Mouse (Mus musculus): ENCODE results near the gene Syt5.

The Syt5 gene

GRCm38 (mm10) chr7:4523205-4524130 lies 23.9 kb downstream of the Syt5 start:
- DNase-seq (ENCODE audit: low read depth, low spot score) = no peak

DNA sequence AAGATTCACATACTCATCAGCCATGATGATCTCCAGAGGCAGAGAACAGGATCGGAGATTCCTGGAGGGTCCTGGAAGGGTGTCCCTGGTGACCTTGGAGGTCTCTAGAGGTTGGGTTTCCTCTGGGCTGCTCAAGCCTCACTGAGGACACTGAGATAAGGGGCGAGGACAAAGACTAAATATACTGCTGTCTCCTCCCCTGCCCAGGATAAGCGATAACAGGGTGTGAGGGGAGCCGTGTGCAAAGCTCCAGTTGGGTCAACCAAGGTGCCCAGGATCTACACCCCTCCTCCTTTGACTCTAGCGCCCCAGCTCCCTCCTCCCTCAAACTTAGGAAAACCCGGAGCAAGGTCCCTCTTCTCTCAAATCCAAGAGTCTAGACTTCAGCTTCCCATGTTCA lies 25.0 kb downstream of the Syt5 start:
- DNase-seq (ENCODE audit: low read depth, low spot score) = no peak

- DNase-seq (ENCODE audit: low read depth, low spot score) = peak; percentile 73
These were observed 25.9 kb downstream of the Syt5 start for GRCm38 (mm10) chr7:4521231-4522003.

DNA sequence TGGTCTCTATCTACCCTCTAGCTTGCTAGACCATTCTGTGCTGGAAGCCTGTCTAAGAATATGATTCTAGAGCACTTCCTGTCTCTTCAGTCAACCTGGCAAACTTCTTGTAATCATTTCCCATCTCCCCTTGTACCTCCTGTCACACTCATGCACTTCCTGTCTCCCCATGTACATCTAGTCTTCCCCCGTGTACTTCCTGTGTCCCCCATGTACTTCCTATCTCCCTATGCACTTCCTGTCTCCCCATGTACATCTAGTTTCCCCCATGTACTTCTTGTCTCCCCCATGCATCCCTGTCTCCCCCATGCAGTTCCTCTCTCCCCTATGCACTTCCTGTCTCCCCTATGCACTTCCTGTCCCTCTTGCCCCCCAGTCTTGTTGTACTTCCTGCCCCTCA lies 28.9 kb downstream of the Syt5 start:
- DNase-seq (ENCODE audit: low read depth, low spot score) = no peak

GRCm38 (mm10) chr7:4516332-4517050 lies 30.9 kb downstream of the Syt5 start, which contains the start of gene Tnnt1:
TSS of gene Tnnt1 (minus strand) at chr7:4516382.
- DNase-seq (ENCODE audit: low read depth, low spot score) = peak; percentile 85

GRCm38 (mm10) chr7:4515853-4516252 lies 31.5 kb downstream of the Syt5 start:
- no peak for DNase-seq (ENCODE audit: low read depth, low spot score)

GRCm38 (mm10) chr7:4513829-4514712 lies 33.3 kb downstream of the Syt5 start:
- DNase-seq (ENCODE audit: low read depth, low spot score) = no peak

DNA sequence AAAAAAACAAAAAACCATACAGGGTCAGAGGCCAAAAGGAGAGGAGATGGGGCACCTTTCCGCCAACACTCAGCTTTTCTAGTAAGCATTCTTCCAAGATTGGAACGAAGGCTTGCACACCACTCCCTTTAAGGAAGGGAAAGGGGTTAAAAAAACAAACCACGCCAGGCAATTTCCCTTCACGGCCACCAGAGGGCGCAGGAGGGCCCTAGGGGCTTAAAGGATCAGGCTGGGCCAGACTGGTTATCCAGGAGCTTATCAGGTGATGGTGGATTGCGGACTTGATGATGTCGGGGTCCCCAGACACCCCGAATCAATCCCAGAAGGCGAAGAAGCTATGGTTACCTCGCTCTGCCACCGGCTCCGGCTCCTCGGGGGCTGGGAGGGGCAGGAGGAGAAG lies 34.1 kb downstream of the Syt5 start:
- DNase-seq (ENCODE audit: low read depth, low spot score) = peak; percentile 88

- DNase-seq (ENCODE audit: low read depth, low spot score) = no peak
These were observed 35.7 kb downstream of the Syt5 start for GRCm38 (mm10) chr7:4511489-4512224.

- DNase-seq (ENCODE audit: low read depth, low spot score) = peak; percentile 93
These were observed 37.3 kb downstream of the Syt5 start for GRCm38 (mm10) chr7:4509863-4510608.

DNA sequence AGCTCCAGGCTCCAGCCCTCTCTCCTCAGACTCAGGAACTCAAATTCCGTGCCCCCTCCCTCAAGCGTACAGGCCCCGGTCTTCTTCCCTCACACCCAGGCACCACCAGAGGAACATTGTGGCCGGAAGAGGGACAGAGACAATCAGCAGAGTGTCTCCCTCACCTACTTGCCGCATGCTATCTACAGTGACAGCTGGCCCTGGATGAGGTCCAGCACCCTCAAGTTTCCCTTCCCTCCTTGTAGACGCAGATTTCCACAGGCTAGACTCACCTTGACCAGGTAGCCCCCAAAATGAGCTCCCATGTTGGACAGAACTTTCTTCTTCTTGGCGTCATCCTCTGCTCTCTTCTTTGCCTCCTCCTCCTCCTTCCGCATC lies 38.6 kb downstream of the Syt5 start:
- DNase-seq (ENCODE audit: low read depth, low spot score) = no peak

DNA sequence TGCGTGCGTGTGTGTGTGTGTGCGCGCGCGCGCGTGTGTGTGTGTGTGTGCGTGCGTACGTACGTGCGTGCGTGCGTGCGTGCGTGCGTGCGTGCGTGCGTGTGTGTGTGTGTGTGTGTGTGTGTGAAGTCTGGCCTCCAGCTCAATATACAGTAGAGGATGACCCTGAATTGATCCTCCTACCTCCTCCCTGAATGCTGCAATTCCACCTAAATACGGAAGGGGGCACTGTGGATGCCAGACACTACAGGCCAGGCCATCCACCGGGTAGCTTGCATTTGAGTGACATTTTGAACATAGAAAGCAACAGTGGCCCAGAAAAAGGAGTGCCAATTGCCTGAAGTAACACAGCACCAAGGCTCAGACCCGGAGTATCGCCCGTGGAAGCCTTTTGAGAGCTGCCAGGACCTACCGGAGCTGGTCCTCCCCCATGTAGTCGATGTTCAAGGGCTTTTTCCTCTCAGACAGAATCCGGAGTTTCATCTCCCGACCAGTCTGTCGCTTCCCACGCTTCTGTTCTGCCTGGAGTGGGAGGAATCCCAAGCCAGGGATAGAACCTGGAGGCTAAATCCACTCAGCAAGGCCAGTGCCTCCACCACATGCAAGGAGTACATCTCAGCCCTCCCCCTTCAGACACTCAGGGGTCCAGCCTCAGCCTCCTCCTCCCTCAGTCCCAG lies 39.1 kb downstream of the Syt5 start:
- peak; percentile 88 for DNase-seq (ENCODE audit: low read depth, low spot score)

GRCm38 (mm10) chr7:4507220-4507619 lies 40.1 kb downstream of the Syt5 start:
- DNase-seq (ENCODE audit: low read depth, low spot score) = peak; percentile 60

DNA sequence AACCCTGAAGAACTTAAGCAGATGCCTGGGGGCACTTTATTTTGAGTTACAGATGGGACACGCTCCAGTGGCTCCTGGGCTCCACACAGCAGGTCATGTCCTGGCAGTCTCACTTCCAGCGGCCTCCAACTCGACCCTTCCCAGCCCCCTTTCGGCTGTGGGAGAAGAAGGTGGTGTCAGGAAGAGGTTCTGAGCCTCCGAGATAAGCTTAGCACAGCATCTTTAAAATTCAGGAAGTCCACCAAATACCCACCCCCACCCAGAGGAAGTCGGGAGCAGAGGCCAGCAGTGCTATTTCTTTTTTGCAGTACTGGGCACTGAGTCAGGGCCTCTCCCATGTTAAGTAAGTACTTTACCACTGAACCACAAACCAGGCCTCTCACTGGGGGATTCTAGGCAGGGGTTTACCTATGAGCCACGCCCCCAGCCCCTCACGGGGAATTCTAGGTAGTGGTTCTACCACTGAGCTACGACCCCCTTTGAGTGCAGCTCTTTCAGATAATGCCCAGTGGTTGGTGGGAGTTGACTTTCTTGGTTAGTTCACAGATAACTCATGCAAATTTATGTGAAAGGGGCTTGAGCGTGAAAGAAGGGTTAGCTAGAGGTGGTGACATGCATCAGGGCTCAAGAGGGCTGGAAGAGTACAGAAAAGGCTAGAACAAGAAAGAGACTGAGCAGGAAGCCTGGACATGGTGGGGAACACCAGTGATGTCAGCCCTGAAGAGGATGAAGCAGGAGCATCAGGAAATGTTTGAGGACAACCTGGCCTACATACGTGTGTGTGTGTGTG lies 42.5 kb downstream of the Syt5 start:
- DNase-seq (ENCODE audit: low read depth, low spot score) = no peak

DNA sequence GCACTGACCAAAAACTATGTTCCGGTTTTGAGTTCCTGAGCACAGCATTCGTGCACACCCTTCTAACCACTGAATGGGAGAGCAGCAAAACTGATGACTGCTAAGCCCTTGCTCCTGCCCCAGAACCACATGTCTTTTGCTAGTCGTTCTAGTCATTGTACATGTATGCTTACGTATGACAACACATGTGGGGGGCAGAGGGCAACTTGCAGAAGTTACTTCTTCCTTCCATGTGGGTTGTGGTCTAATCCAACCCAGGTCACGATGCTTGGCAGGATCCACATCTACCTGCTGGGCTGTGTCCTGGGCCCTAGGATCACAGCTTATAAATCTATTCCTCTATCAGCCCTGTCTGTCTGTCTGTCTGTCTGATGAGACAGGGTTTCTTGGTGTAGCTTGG lies 43.5 kb downstream of the Syt5 start:
- no peak for DNase-seq (ENCODE audit: low read depth, low spot score)

GRCm38 (mm10) chr7:4503100-4503499 lies 44.2 kb downstream of the Syt5 start:
- DNase-seq (ENCODE audit: low read depth, low spot score) = no peak

DNA sequence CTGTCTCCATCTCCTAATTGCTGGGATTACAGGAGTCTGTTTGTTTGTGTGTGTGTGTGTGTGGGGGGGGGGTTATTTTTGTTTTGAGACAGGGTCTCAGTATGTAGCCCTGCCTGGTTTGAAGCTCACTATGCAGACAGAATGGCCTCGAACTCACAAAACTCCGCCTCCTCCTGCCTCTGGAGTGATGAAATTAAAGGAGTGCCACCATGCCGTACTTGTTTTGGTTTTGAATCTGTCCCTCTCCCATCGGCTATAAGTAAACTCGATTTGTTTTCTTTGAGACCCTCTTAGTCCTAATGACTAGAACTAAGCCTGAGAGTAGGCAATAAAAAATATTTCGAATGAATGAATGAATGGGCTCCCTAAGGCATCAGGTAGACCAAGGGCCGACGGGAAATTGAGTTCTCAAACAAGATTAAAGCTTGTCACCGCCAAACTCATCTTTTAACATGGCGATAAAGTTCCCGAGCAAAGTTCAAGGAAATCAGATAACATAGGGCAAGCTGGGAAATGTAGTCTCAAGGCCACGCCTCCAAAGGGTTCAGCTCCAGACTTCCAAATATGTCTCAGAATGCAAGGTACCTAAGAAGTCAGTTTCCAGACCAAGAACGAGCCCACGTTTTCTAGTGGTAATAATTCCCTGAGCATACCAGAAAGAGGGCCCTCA lies 44.8 kb downstream of the Syt5 start:
- peak; percentile 72 for DNase-seq (ENCODE audit: low read depth, low spot score)

Data from ZHBTc4 (cell line).